Mouse (Mus musculus): Measurements from ENCODE around the gene Crot. TPM values are rescaled to one million over a fixed set of nuclear protein-coding genes. Genes with fewer than 3 reads are reported as not detected.
"Not testable (repeated sequence)": the region's sequence is repeated elsewhere in the genome, so short reads cannot be mapped to it uniquely, and the experiment has no call there.

The Crot gene
- total RNA-seq, 2 experiments from 2014 or later: 22.6 to 25.2 TPM

- intact Hi-C loops (cut with DNase I): loop anchor here (5.0 kb wide), 3 partner anchors 103 to 163 kb away; partner anchors contain the start of genes Dmtf1 and Tmem243
- no peak for DNase-seq (ENCODE audit: low spot score)
These were observed 2.0 kb upstream of the Crot start for GRCm38 (mm10) chr5:8999108-8999507.

- intact Hi-C loops (cut with DNase I): loop anchor here (5.0 kb wide), 3 partner anchors 105 to 165 kb away; partner anchors contain the start of genes Dmtf1 and Tmem243
- no peak for DNase-seq (ENCODE audit: low spot score)
These were observed 380 bp upstream of the Crot start for GRCm38 (mm10) chr5:8997513-8997895.

- intact Hi-C loops (cut with DNase I): loop anchor here (5.0 kb wide), 3 partner anchors 106 to 166 kb away; partner anchors contain the start of genes Dmtf1 and Tmem243
- DNase-seq (ENCODE audit: low spot score): no peak
These were observed 998 bp downstream of the Crot start for GRCm38 (mm10) chr5:8995966-8996685.

- no peak for DNase-seq (ENCODE audit: low spot score)
- intact Hi-C loops (cut with DNase I): no loop called here
These were observed 5.5 kb downstream of the Crot start for GRCm38 (mm10) chr5:8991626-8992025.

- intact Hi-C loops (cut with DNase I): no loop called here
- no peak for DNase-seq (ENCODE audit: low spot score)
These were observed 6.6 kb downstream of the Crot start for GRCm38 (mm10) chr5:8990526-8990925.

GRCm38 (mm10) chr5:8987925-8988324, 9.2 kb downstream of the Crot start:
- intact Hi-C loops (cut with DNase I): no loop called here
- DNase-seq (ENCODE audit: low spot score): no peak

- no peak for DNase-seq (ENCODE audit: low spot score)
- intact Hi-C loops (cut with DNase I): no loop called here
These were observed 11.7 kb downstream of the Crot start for GRCm38 (mm10) chr5:8985470-8985869.

GRCm38 (mm10) chr5:8974721-8975120, 22.4 kb downstream of the Crot start:
- DNase-seq (ENCODE audit: low spot score): no peak
- intact Hi-C loops (cut with DNase I): no loop called here

- no peak for DNase-seq (ENCODE audit: low spot score)
- intact Hi-C loops (cut with DNase I): no loop called here
These were observed 24.8 kb downstream of the Crot start for GRCm38 (mm10) chr5:8972355-8972754.

GRCm38 (mm10) chr5:8970694-8971093, 26.4 kb downstream of the Crot start:
- no peak for DNase-seq (ENCODE audit: low spot score)
- intact Hi-C loops (cut with DNase I): no loop called here

GRCm38 (mm10) chr5:8964487-8964886, 32.6 kb downstream of the Crot start:
- DNase-seq (ENCODE audit: low spot score): no peak

GRCm38 (mm10) chr5:8960534-8960933, 36.6 kb downstream of the Crot start:
- DNase-seq (ENCODE audit: low spot score): no peak
- intact Hi-C loops (cut with DNase I): no loop called here

More at GRCm38 (mm10) chr5:8964487-8964886, 32.6 kb downstream of the Crot start:
- intact Hi-C loops (cut with DNase I): no loop called here

GRCm38 (mm10) chr5:8955544-8955943, 41.6 kb downstream of the Crot start:
- intact Hi-C loops (cut with DNase I): no loop called here
- DNase-seq (ENCODE audit: low spot score): no peak

- DNase-seq (ENCODE audit: low spot score): no peak
These were observed 43.5 kb downstream of the Crot start for GRCm38 (mm10) chr5:8953660-8954059.

GRCm38 (mm10) chr5:8947423-8948110, 49.6 kb downstream of the Crot start:
- DNase-seq (ENCODE audit: low spot score): no peak
- intact Hi-C loops (cut with DNase I): loop anchor here (10.0 kb wide), 1 partner anchor 97 kb away; no protein-coding TSS in a partner anchor

More at GRCm38 (mm10) chr5:8953660-8954059, 43.5 kb downstream of the Crot start:
- intact Hi-C loops (cut with DNase I): no loop called here

- DNase-seq (ENCODE audit: low spot score): no peak
- intact Hi-C loops (cut with DNase I): loop anchor here (10.0 kb wide), 1 partner anchor 101 kb away; no protein-coding TSS in a partner anchor
These were observed 53.3 kb downstream of the Crot start for GRCm38 (mm10) chr5:8943836-8944235.

- intact Hi-C loops (cut with DNase I): loop anchor here (10.0 kb wide), 1 partner anchor 104 kb away; no protein-coding TSS in a partner anchor
- not testable (repeated sequence) for DNase-seq (ENCODE audit: low spot score)
These were observed 55.9 kb downstream of the Crot start for GRCm38 (mm10) chr5:8941266-8941665.

GRCm38 (mm10) chr5:8937965-8938364, 59.2 kb downstream of the Crot start:
- intact Hi-C loops (cut with DNase I): no loop called here
- no peak for DNase-seq (ENCODE audit: low spot score)

- intact Hi-C loops (cut with DNase I): no loop called here
- no peak for DNase-seq (ENCODE audit: low spot score)
These were observed 68.7 kb downstream of the Crot start for GRCm38 (mm10) chr5:8928440-8928839.

- no peak for DNase-seq (ENCODE audit: low spot score)
- intact Hi-C loops (cut with DNase I): no loop called here
These were observed 80.1 kb downstream of the Crot start for GRCm38 (mm10) chr5:8917069-8917468.

GRCm38 (mm10) chr5:8916400-8916799, 80.7 kb downstream of the Crot start:
- DNase-seq (ENCODE audit: low spot score): no peak
- intact Hi-C loops (cut with DNase I): no loop called here
